Mouse (Mus musculus) brain, embryonic 18.5 days (tissue): ENCODE measurements around the gene Wnt5b.
A peak's percentile ranks its signal among the peaks of the same experiment; 100 is the strongest.

Experiments used
- DNase-seq: peaks from one replicate; pipeline ENCODE4 v3.0.0-alpha.2; 2012; ENCODE audit warnings: low read depth, low spot score

Wnt5b gene

GRCm38 (mm10) chr6:119521931-119522391, 22.2 kb downstream of the Wnt5b start:
- no peak for DNase-seq

GRCm38 (mm10) chr6:119521482-119521900, 22.7 kb downstream of the Wnt5b start:
- peak; percentile 32 for DNase-seq

- no peak for DNase-seq
Measured at GRCm38 (mm10) chr6:119520731-119521130, 23.4 kb downstream of the Wnt5b start.

GRCm38 (mm10) chr6:119514085-119514484, 30.1 kb downstream of the Wnt5b start:
- DNase-seq, result no peak

- DNase-seq, result no peak
Measured at GRCm38 (mm10) chr6:119513452-119513851, 30.7 kb downstream of the Wnt5b start.

- no peak for DNase-seq
Measured at GRCm38 (mm10) chr6:119512701-119513100, 31.4 kb downstream of the Wnt5b start.

- no peak for DNase-seq
Measured at GRCm38 (mm10) chr6:119509437-119510037, 34.6 kb downstream of the Wnt5b start.

GRCm38 (mm10) chr6:119508634-119509375, 35.3 kb downstream of the Wnt5b start:
- no peak for DNase-seq

GRCm38 (mm10) chr6:119508221-119508620, 35.9 kb downstream of the Wnt5b start:
- DNase-seq, result no peak

GRCm38 (mm10) chr6:119505525-119506225, 38.5 kb downstream of the Wnt5b start:
- DNase-seq, result no peak

- no peak for DNase-seq
Measured at GRCm38 (mm10) chr6:119504756-119505155, 39.4 kb downstream of the Wnt5b start.

GRCm38 (mm10) chr6:119502031-119502430, 42.1 kb downstream of the Wnt5b start:
- DNase-seq, result no peak

GRCm38 (mm10) chr6:119500086-119500485, 44.1 kb downstream of the Wnt5b start:
- DNase-seq, result no peak

- no peak for DNase-seq
Measured at GRCm38 (mm10) chr6:119499271-119499670, 44.9 kb downstream of the Wnt5b start.

GRCm38 (mm10) chr6:119492630-119493014, 51.5 kb downstream of the Wnt5b start:
- DNase-seq, result no peak

- DNase-seq, result no peak
Measured at GRCm38 (mm10) chr6:119491997-119492629, 52.0 kb downstream of the Wnt5b start.

GRCm38 (mm10) chr6:119491006-119491405, 53.1 kb downstream of the Wnt5b start:
- no peak for DNase-seq

GRCm38 (mm10) chr6:119490549-119490948, 53.6 kb downstream of the Wnt5b start:
- DNase-seq, result no peak

GRCm38 (mm10) chr6:119489765-119490164, 54.4 kb downstream of the Wnt5b start:
- DNase-seq, result no peak

GRCm38 (mm10) chr6:119487619-119488018, 56.5 kb downstream of the Wnt5b start:
- no peak for DNase-seq

GRCm38 (mm10) chr6:119487085-119487458, 57.1 kb downstream of the Wnt5b start:
- DNase-seq, result no peak
